Mouse (Mus musculus): ENCODE results near the gene Olfr639.

DNA sequence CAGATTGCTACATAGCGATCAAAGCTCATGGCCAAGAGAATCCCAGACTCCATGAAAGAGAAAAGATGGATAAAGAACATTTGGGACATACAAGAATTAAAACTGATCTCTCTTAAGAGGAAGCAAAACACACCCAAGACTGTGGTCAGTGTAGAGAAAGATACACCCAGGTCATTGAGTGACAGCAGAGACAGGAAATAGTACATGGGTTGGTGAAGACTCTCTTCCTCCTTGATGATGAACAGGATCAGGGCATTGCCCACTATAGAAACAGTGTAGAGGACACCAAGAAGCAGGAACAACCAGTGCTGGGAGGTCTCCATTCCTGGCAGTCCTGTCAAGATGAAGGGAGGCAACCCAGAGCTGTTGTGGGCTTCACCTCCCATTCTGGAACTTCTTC, 42.1 kb upstream of the Olfr639 start:
- no peak for TF ChIP-seq CTCF (IDR thresholded peaks at IDR 0.05)
- no peak for TF ChIP-seq EP300 (IDR thresholded peaks at IDR 0.05; ENCODE audit: insufficient read depth, low read depth, low read length)
